Comparison of ENCODE assay signal across 7 mouse cellular contexts in genomic region chr10:71349290-71349689, GRCm38 (mm10). TPM values are rescaled to one million over a fixed set of nuclear protein-coding genes. Genes with fewer than 3 reads are reported as not detected.
DNase-seq lines count a peak whose midpoint lies in the region; ATAC-seq and TF ChIP-seq lines count a peak whose summit lies in the region.

No protein-coding gene starts in this region.

- H3K36me3 ChIP-seq in hindbrain, embryonic 11.5 days (ENCODE audit: control insufficient read depth, insufficient read depth, low read length): no peaks in the 10 kb centered on the region
- no peaks in the 10 kb centered on the region for H3K36me3 ChIP-seq in lung, postnatal 0 days (ENCODE audit: insufficient read depth, low read length)

- no peak for TF ChIP-seq EP300 in lung, postnatal 0 days (IDR thresholded peaks at IDR 0.05)

- no peaks in the 10 kb centered on the region for H3K9me3 ChIP-seq in hindbrain, embryonic 11.5 days (ENCODE audit: control insufficient read depth, low read length)
- no peaks in the 10 kb centered on the region for H3K9me3 ChIP-seq in lung, postnatal 0 days (ENCODE audit: low read length)

- H3K27me3 ChIP-seq in hindbrain, embryonic 11.5 days (ENCODE audit: control insufficient read depth, insufficient read depth, low read length): no peaks in the 10 kb centered on the region
- H3K27me3 ChIP-seq in lung, postnatal 0 days (replicated peaks; ENCODE audit: insufficient read depth, low read length): no peaks in the 10 kb centered on the region

- no peak overlapping the region for H3K9ac ChIP-seq in hindbrain, embryonic 11.5 days (ENCODE audit: low read depth, low read length)
- 0 out of 2 replicates have a peak overlapping the region, but pooled peaks have one; percentile 80 for H3K9ac ChIP-seq in lung, postnatal 0 days (replicated peaks; ENCODE audit: low read depth)

- H3K27ac ChIP-seq in hindbrain, embryonic 11.5 days (ENCODE audit: low read depth, low read length): no peak overlapping the region
- peak overlapping the region; percentile 94 for H3K27ac ChIP-seq in lung, postnatal 0 days (ENCODE audit: low read length)

- no peak overlapping the region for H3K4me3 ChIP-seq in hindbrain, embryonic 11.5 days (ENCODE audit: low read depth, low read length)
- H3K4me3 ChIP-seq in lung, postnatal 0 days (ENCODE audit: low read depth, low read length): peak overlapping the region; percentile 84

- peak overlapping the region; percentile 96; the same call in 1 of the 2 replicates for H3K4me2 ChIP-seq in hindbrain, embryonic 11.5 days (replicated peaks; ENCODE audit: low read depth, low read length)
- H3K4me2 ChIP-seq in lung, postnatal 0 days (replicated peaks; ENCODE audit: low read depth, low read length): peak overlapping the region; percentile 97

- ATAC-seq in monocyte, adult 5-6 weeks (replicated peaks; ENCODE audit: insufficient number of reproducible peaks, low FRiP score, low TSS enrichment, poor library complexity, severe bottlenecking): no peak; the same call in 1 of the 2 replicates
- no peak for ATAC-seq in hindbrain, embryonic 11.5 days (ENCODE audit: low FRiP score)
- no peak for ATAC-seq in lung, postnatal 0 days

- WGBS in hindbrain, embryonic 11.5 days: 79% methylated on average over 1 of the region's 1 CpGs
- 55% methylated on average over 1 of the region's 1 CpGs for WGBS in lung, postnatal 0 days

- peaks cover 6% of the 10 kb centered on the region; the same call in 1 of the 2 replicates for H3K4me1 ChIP-seq in hindbrain, embryonic 11.5 days (replicated peaks; ENCODE audit: control insufficient read depth, insufficient read depth, low read length)
- peaks cover 16% of the 10 kb centered on the region for H3K4me1 ChIP-seq in lung, postnatal 0 days (ENCODE audit: insufficient read depth, low read depth, low read length)

- no peak for TF ChIP-seq CTCF in lung, postnatal 0 days (IDR thresholded peaks at IDR 0.05)

- DNase-seq in monocyte, adult 2 months (ENCODE audit: low read depth in 1 of 2, low spot score in 2 of 2): peak; percentile 22 to 23
- DNase-seq in hindbrain, embryonic 11.5 days (ENCODE audit: low spot score): no peak
- peak; percentile 83 for DNase-seq in lung, postnatal 0 days (ENCODE audit: low spot score)
- DNase-seq in c-Kit-positive CD71-positive TER-119-positive erythroid progenitor cells, embryonic 14.5 days (ENCODE audit: low spot score): no peak
- no peak for DNase-seq in spleen, adult 18-20 months
- no peak for DNase-seq in ovary, adult 18-20 months (ENCODE audit: low spot score)

RNA-seq across cellular contexts. Expression of gene Ipmk, which starts 1.7 kb away (rescaled TPM):
- total RNA-seq in monocyte, adult 5-6 weeks (2017): 30.9 to 36.9 TPM (median 31.1 TPM) in 3 replicates
- 20.9 and 21.4 TPM in 2 replicates for polyA plus RNA-seq in hindbrain, embryonic 11.5 days (2014; fragmentation: Nextera tagmentation; extraction: Ambion mirVana)
- polyA plus RNA-seq in lung, postnatal 0 days (2015; fragmentation: Nextera tagmentation; extraction: Ambion mirVana): 11.5 and 12.0 TPM in 2 replicates

RNA-seq across cellular contexts. Expression of gene Cisd1, which starts 4.5 kb away (rescaled TPM):
- total RNA-seq in monocyte, adult 5-6 weeks (2017): 7.3 to 9.7 TPM (median 9.0 TPM) in 3 replicates
- 145 and 152 TPM in 2 replicates for polyA plus RNA-seq in hindbrain, embryonic 11.5 days (2014; fragmentation: Nextera tagmentation; extraction: Ambion mirVana)
- polyA plus RNA-seq in lung, postnatal 0 days (2015; fragmentation: Nextera tagmentation; extraction: Ambion mirVana): 84.4 and 86.3 TPM in 2 replicates

Comparison
In these comparisons a context has a peak if more than half of its experiments do, and no peak if none do; other contexts are left out.
1. DNase-seq: peak in monocyte, adult 2 months (2 of 2) and lung, postnatal 0 days (single experiment); none in hindbrain, embryonic 11.5 days (single experiment), c-Kit-positive CD71-positive TER-119-positive erythroid progenitor cells, embryonic 14.5 days (single experiment), spleen, adult 18-20 months (0 of 2) and ovary, adult 18-20 months (single experiment).